Mouse (Mus musculus): Measurements from ENCODE around the gene A630095E13Rik.
A peak's percentile ranks its signal among the peaks of the same experiment; 100 is the strongest.
"Not testable (repeated sequence)": the region's sequence is repeated elsewhere in the genome, so short reads cannot be mapped to it uniquely, and the experiment has no call there.

A630095E13Rik gene

GRCm38 (mm10) chr9:36643276-36643675 lies at the start of gene A630095E13Rik:
A630095E13Rik (minus strand) TSS chr9:36643376.
- DNase-seq (ENCODE audit: low spot score): not testable (repeated sequence)

- DNase-seq (ENCODE audit: low spot score): no peak
Measured at GRCm38 (mm10) chr9:36692920-36693319, 49.7 kb upstream of the A630095E13Rik start, which contains the start of gene Acrv1. Acrv1 (plus strand) TSS chr9:36693220.

DNA sequence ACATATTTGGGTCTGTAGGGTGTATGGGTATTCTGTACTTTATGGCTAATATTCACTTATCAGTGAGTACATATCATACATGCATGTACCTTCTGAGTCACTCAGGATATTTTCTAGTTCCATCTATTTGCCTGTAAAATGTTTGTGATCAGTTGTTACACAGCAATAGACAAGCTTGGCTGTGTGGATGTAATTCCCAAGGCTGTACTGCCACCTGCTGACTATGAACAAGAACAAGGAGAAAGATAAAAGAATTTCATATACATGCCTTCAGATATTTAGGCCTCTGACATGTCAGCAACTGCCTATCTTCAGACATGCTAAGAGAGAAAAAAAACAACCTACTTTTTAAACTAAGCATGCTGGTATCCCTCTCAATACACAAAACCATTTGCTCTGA lies 44.2 kb upstream of the A630095E13Rik start:
- DNase-seq (ENCODE audit: low spot score): peak; percentile 5

DNA sequence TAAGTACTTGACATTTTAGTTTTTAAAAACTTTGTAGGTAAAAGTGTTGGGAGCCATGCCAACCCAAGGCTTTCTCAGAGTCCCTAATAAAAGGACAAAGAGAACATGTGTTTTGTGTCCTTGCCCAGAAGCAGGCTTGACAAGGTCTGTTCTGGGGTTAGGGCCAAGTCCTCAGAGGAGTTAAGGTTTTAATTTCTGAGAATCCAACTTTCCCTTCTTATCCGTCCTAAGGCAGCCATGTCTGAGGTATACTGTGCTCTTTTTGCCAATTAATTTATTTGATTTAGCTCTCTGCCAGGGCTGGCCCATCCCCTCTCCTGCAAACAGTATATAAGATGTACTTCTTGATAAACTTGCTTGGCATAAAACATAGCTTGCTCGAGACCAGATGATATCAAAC lies 38.2 kb upstream of the A630095E13Rik start:
- DNase-seq (ENCODE audit: low spot score): no peak

Measured in layer of hippocampus, adult 11-12 months (tissue).